Mouse (Mus musculus) hindlimb bud, embryonic 11.5 days (tissue): ENCODE measurements around the gene Catsper2.
"Not testable (repeated sequence)": the region's sequence is repeated elsewhere in the genome, so short reads cannot be mapped to it uniquely, and the experiment has no call there.

Experiments used
- DNase-seq: peaks from one replicate; pipeline ENCODE4 v3.0.0-alpha.2; 2012; ENCODE audit warnings: low read depth, low spot score; ENCODE audit errors: extremely low spot score

The Catsper2 gene

GRCm38 (mm10) chr2:121439746-121440145 lies 26.2 kb upstream of the Catsper2 start:
- DNase-seq: no peak

GRCm38 (mm10) chr2:121434854-121435253 lies 21.3 kb upstream of the Catsper2 start:
- no peak for DNase-seq

GRCm38 (mm10) chr2:121425890-121426289 lies 12.3 kb upstream of the Catsper2 start:
- DNase-seq: no peak

- no peak for DNase-seq
These were observed 9.6 kb upstream of the Catsper2 start for GRCm38 (mm10) chr2:121423166-121423565.

- no peak for DNase-seq
These were observed 4.9 kb upstream of the Catsper2 start for GRCm38 (mm10) chr2:121418476-121418875.

- no peak for DNase-seq
These were observed 2.8 kb upstream of the Catsper2 start for GRCm38 (mm10) chr2:121416356-121416755.

- no peak for DNase-seq
These were observed 2.0 kb upstream of the Catsper2 start for GRCm38 (mm10) chr2:121415591-121415990.

- DNase-seq: no peak
These were observed 1.5 kb upstream of the Catsper2 start for GRCm38 (mm10) chr2:121415103-121415502.

GRCm38 (mm10) chr2:121414139-121414685 lies 620 bp upstream of the Catsper2 start:
- no peak for DNase-seq

- DNase-seq: no peak
These were observed 677 bp downstream of the Catsper2 start for GRCm38 (mm10) chr2:121412843-121413386.

- DNase-seq: no peak
These were observed 5.4 kb downstream of the Catsper2 start for GRCm38 (mm10) chr2:121408160-121408559.

- DNase-seq: no peak
These were observed 10.3 kb downstream of the Catsper2 start for GRCm38 (mm10) chr2:121403296-121403695.

GRCm38 (mm10) chr2:121396624-121397023 lies 17.0 kb downstream of the Catsper2 start:
- peak; percentile 71 for DNase-seq

- DNase-seq: not testable (repeated sequence)
These were observed 26.5 kb downstream of the Catsper2 start, which contains the start of gene Strc for GRCm38 (mm10) chr2:121386961-121387575. Gene Strc, minus strand, starts transcription at chr2:121387168.

GRCm38 (mm10) chr2:121374766-121375165 lies 38.8 kb downstream of the Catsper2 start:
- no peak for DNase-seq

GRCm38 (mm10) chr2:121372266-121372665 lies 41.3 kb downstream of the Catsper2 start:
- DNase-seq: no peak

- DNase-seq: no peak
These were observed 42.7 kb downstream of the Catsper2 start for GRCm38 (mm10) chr2:121370921-121371320.

- no peak for DNase-seq
These were observed 44.8 kb downstream of the Catsper2 start for GRCm38 (mm10) chr2:121368831-121369230.

GRCm38 (mm10) chr2:121363656-121364055 lies 49.9 kb downstream of the Catsper2 start:
- no peak for DNase-seq

GRCm38 (mm10) chr2:121359461-121359860 lies 54.1 kb downstream of the Catsper2 start:
- no peak for DNase-seq

- no peak for DNase-seq
These were observed 55.2 kb downstream of the Catsper2 start for GRCm38 (mm10) chr2:121358381-121358780.

GRCm38 (mm10) chr2:121357961-121358360 lies 55.6 kb downstream of the Catsper2 start:
- DNase-seq: no peak
